Mouse (Mus musculus) limb, embryonic 12.5 days (tissue): ENCODE measurements around the gene Rnf4. TPM values are rescaled to one million over a fixed set of nuclear protein-coding genes. Genes with fewer than 3 reads are reported as not detected.

Experiments
- ATAC-seq: fragments of 200-750 bp; cut with Nextera tagmentation; 2 replicates; pipeline ENCODE4 v1.8.0; 2017; ENCODE audit warnings: low read depth, moderate TSS enrichment; ENCODE audit not compliant: insufficient number of reproducible peaks, insufficient read depth, low FRiP score, low TSS enrichment
- H3K27ac ChIP-seq: fragments of 300-500 bp; sonication (generic); 2 replicates; pipeline ENCODE4 v1.5.1; 2016; ENCODE audit warnings: mild to moderate bottlenecking, moderate library complexity
- H3K27me3 ChIP-seq: fragments of 300-500 bp; sonication (generic); 2 replicates; pipeline ENCODE4 v1.6.1; 2016; ENCODE audit warnings: mild to moderate bottlenecking, moderate library complexity
- H3K36me3 ChIP-seq: fragments of 300-500 bp; sonication (generic); 2 replicates; pipeline ENCODE4 v1.6.1; 2016; ENCODE audit warnings: mild to moderate bottlenecking, moderate library complexity
- H3K4me1 ChIP-seq: fragments of 300-500 bp; sonication (generic); replicated peaks from 2 replicates; pipeline ENCODE4 v1.6.1; 2016
- H3K4me2 ChIP-seq: fragments of 300-500 bp; sonication (generic); 2 replicates; pipeline ENCODE4 v1.6.1; 2016; ENCODE audit warnings: mild to moderate bottlenecking, moderate library complexity
- H3K4me3 ChIP-seq: fragments of 300-500 bp; sonication (generic); replicated peaks from 2 replicates; pipeline ENCODE4 v1.5.1; 2016; ENCODE audit warnings: mild to moderate bottlenecking
- H3K9ac ChIP-seq: fragments of 300-500 bp; sonication (generic); replicated peaks from 2 replicates; pipeline ENCODE4 v1.6.1; 2016; ENCODE audit warnings: mild to moderate bottlenecking, moderate library complexity
- H3K9me3 ChIP-seq: fragments of 300-500 bp; sonication (generic); 2 replicates; pipeline ENCODE4 v1.6.1; 2016; ENCODE audit warnings: mild to moderate bottlenecking, moderate library complexity
- WGBS: fragments of 180-500 bp; shearing (Covaris S2); methylation state at CpG from one replicate; pipeline ENCODE4 v1.1.7; 2016; 5-methylcytosine and 5-hydroxymethylcytosine counted together
- polyA plus RNA-seq: library from polyadenylated mRNA; unstranded; fragments of >200 nt; fragmentation: Nextera tagmentation; extraction: Ambion mirVana; gene quantifications from 2 replicates; pipeline ENCODE4 v1.2.1, GENCODE M21; 2016

Gene Rnf4
- polyA plus RNA-seq, 1 experiment from 2014 or later, result 181 TPM

DNA sequence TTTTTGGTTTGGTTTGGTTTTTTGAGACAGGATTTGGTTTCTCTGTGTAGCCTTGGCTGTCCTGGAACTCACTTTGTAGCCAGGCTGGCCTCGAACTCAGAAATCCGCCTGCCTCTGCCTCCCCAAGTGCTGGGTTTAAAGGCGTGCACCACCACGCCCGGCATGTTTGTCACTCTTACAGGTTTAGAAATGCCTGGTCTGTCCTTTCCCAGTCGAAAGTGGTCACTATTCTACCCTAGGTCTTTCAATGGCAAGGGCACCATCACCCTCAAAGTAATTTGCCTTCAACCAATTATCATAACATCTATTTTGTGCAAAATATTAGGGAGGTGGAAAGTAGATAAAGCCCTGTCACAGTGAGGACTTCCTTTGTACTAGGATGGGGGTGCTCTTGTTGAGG, 4.2 kb downstream of the Rnf4 start:
- H3K9ac ChIP-seq, result no peak overlapping the region
- no peaks in the 10 kb centered on the region for H3K9me3 ChIP-seq
- no peak overlapping the region for H3K27ac ChIP-seq
- H3K4me3 ChIP-seq, result no peak overlapping the region
- no peaks in the 10 kb centered on the region for H3K27me3 ChIP-seq
- H3K36me3 ChIP-seq, result peaks cover 32% of the 10 kb centered on the region
- WGBS, result 98% methylated on average over 6 of the region's 6 CpGs
- ATAC-seq, result no peak
- no peak overlapping the region for H3K4me2 ChIP-seq
- peaks cover 14% of the 10 kb centered on the region for H3K4me1 ChIP-seq

DNA sequence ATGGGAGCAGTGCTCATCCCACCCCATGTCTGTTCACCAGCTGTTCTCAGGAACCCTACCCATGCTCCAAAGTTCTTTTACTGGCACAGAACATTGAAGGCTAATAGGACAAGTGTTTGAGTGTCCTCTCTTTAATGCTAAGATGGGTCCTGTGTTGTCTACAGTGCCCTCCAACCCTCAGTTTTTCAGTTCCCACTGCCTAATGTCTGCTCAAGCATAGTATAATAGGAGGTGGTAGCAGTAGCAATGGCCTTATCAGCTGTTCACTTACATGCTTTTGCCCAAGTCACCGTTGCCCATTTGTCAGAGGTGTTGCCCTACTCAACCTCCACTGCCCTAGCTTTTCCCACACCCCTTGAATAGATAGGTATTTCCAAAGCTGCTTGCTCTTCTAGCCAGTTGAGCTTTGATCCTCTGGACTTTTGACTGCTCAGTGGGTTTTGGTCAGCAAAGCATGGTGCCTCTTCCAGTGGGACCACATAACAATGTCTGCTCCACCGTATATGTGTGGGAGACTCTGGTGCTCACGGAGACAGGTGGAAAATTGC, 16.1 kb downstream of the Rnf4 start:
- H3K4me1 ChIP-seq, result no peaks in the 10 kb centered on the region
- H3K27ac ChIP-seq, result no peak overlapping the region
- H3K9me3 ChIP-seq, result no peaks in the 10 kb centered on the region
- no peak overlapping the region for H3K4me2 ChIP-seq
- H3K4me3 ChIP-seq, result no peak overlapping the region
- H3K27me3 ChIP-seq, result no peaks in the 10 kb centered on the region
- 96% methylated on average over 3 of the region's 3 CpGs for WGBS
- no peak for ATAC-seq
- H3K9ac ChIP-seq, result no peak overlapping the region
- H3K36me3 ChIP-seq, result peaks cover 95% of the 10 kb centered on the region

- Histone ChIP-seq H3K36me3 (peaks cover 83% of the 10 kb centered on the region), H3K27me3 (no peaks in the 10 kb centered on the region), H3K4me3 (no peak overlapping the region), H3K9ac (no peak overlapping the region), H3K4me2 (no peak overlapping the region), H3K27ac (no peak overlapping the region), H3K9me3 (no peaks in the 10 kb centered on the region), H3K4me1 (no peaks in the 10 kb centered on the region)
- ATAC-seq, result no peak
- 92% methylated on average over 3 of the region's 3 CpGs for WGBS
These were observed 24.2 kb downstream of the Rnf4 start for GRCm38 (mm10) chr5:34360261-34360660.

DNA sequence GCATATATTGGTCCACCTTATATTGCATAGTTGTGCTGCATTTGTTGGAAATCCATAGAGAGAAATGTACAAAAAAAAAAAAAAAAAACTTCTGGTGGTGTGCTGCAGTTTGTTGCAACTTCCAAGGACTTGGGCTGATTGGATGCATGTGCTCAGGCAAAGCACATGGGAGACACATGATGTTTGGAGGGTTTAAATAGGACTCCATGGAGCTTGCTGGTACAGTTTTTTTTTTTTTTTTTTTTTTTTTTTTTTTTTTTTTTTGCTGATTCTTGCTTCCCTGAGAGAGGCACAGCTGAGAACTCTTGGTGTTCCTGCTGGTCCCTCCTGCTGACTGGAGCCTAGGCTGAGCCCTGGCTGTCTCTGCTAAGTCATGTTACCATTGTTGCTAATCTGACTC, 27.0 kb downstream of the Rnf4 start:
- peaks cover 64% of the 10 kb centered on the region for H3K36me3 ChIP-seq
- no peak overlapping the region for H3K4me3 ChIP-seq
- H3K9ac ChIP-seq, result no peak overlapping the region
- no peak for ATAC-seq
- no peaks in the 10 kb centered on the region for H3K27me3 ChIP-seq
- no peak overlapping the region for H3K27ac ChIP-seq
- H3K9me3 ChIP-seq, result no peaks in the 10 kb centered on the region
- no peaks in the 10 kb centered on the region for H3K4me1 ChIP-seq
- no peak overlapping the region for H3K4me2 ChIP-seq

GRCm38 (mm10) chr5:34368551-34369290, 32.6 kb downstream of the Rnf4 start:
- peak overlapping the region; percentile 63 for H3K4me2 ChIP-seq
- H3K4me3 ChIP-seq, result peak overlapping the region; percentile 87
- no peaks in the 10 kb centered on the region for H3K27me3 ChIP-seq
- WGBS, result 73% methylated on average over 7 of the region's 7 CpGs
- H3K27ac ChIP-seq, result peak overlapping the region; percentile 87
- no peaks in the 10 kb centered on the region for H3K9me3 ChIP-seq
- H3K4me1 ChIP-seq, result peaks cover 22% of the 10 kb centered on the region
- ATAC-seq, result no peak
- peaks cover 19% of the 10 kb centered on the region; the same call in 1 of the 2 replicates for H3K36me3 ChIP-seq
- peak overlapping the region; percentile 96 for H3K9ac ChIP-seq

DNA sequence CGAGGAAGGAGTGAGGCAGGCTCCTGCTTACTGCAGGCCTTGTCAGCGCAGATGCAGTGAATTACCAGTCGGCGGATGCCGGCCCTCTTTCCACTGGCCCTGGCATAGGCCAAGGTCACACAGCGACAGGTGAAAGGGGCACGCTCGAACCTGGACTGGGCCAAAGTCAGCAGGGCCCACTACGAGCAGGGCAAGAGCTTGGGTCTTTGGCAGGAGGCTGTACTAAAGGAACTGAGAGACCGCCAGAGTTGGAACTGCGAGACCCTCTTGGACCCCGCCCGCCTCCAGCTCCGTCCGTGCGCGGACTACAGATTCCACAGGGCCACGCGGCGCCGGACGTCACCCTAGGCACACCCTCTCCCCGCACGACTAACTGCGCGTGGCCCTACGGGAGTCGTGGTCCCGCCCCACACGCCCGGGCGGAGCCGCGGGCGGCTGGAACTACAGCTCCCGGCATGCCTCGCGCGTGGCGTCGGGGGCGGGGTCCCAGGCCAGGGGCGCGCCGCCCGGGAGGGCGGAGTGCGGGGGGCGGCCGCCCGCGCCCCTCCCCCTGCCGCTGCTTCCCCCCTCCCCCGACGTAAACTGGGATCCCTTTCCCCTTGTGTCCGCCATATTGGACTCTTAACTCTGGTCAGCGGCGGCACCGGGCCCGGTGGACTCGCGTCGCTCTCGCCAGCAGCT, 33.4 kb downstream of the Rnf4 start, which contains the start of gene Fam193a:
Fam193a (plus strand) TSS at position 593 of the 681 bp plus-strand sequence.
- no peaks in the 10 kb centered on the region for H3K9me3 ChIP-seq
- H3K4me2 ChIP-seq, result peak within 1 kb of the TSS; percentile 79
- 2% methylated on average over 58 of the region's 64 CpGs for WGBS
- H3K4me1 ChIP-seq, result peaks cover 22% of the 10 kb centered on the region
- peak within 1 kb of the TSS; percentile 87 for H3K4me3 ChIP-seq
- ATAC-seq, result peak; percentile 100
- H3K27ac ChIP-seq, result peak within 1 kb of the TSS; percentile 87
- H3K27me3 ChIP-seq, result no peaks in the 10 kb centered on the region
- H3K36me3 ChIP-seq, result peaks cover 16% of the 10 kb centered on the region; the same call in 1 of the 2 replicates
- H3K9ac ChIP-seq, result peak within 1 kb of the TSS; percentile 96

DNA sequence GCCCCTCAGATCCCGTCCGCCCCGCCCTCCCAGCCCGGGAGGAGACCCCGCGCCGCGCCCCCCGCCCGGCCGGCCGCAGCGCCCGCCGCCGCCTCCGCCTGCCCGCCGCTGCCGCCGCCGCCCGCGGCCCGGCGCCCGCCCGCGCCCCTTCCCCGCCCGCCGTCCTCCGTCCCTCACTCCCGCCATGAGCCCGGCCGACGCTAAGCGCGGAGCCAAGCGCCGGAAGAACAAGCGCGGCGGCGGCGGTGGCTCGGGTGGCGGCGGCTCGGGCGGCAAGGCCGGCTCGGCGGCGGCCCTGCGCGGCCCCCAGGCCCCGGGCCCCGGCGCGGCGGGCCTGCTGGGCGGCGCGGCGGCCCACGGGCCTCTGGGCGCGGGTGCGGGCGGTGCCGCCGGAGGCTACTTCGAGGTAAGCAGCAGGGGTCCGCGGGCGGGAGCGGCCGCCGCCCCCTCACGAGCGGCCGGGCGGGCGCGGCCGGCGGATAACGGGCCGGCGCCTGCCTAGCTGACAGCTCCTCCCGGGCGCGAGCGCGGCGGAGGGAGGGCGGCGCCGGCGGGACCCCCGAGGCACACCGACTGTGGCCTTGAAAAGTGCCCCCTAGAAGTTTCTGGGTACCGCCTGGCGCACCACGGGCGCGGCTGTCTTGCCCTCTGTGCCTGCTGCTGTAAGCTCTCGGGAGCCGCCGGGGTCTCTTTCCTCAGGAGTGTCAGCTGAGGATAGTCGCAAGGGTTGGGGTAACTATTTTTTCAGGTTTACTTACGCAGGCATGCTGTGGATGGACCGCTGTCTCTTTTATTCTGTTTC, 34.1 kb downstream of the Rnf4 start:
- no peak for ATAC-seq
- H3K9ac ChIP-seq, result peak overlapping the region; percentile 96
- H3K27me3 ChIP-seq, result no peaks in the 10 kb centered on the region
- peak overlapping the region; percentile 87 for H3K4me3 ChIP-seq
- H3K4me2 ChIP-seq, result peak overlapping the region; percentile 79
- peaks cover 11% of the 10 kb centered on the region; the same call in 1 of the 2 replicates for H3K36me3 ChIP-seq
- peak overlapping the region; percentile 72 for H3K27ac ChIP-seq
- H3K9me3 ChIP-seq, result no peaks in the 10 kb centered on the region
- H3K4me1 ChIP-seq, result peaks cover 22% of the 10 kb centered on the region
- WGBS, result under 1% methylated on average over 51 of the region's 114 CpGs

DNA sequence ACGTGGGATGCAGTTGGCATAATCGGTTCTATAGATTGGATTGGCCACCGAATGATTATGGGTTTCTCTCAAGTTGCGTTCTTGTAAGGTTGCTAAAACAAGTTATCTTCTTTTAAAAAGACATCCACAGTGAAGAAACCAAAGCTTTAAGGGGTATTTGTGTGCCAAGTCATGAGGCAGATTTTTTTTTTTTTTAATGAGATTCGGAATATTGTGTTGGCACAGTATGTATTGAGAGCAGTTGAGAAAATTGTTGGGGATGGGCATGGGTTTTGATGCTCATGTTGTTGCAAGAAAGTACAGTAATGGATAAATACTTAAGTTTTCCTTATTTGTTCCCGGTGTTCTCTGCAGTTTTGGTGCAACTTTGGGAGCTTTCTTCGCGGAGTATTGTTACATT, 34.8 kb downstream of the Rnf4 start:
- WGBS, result 37% methylated on average over 8 of the region's 8 CpGs
- peaks cover 8% of the 10 kb centered on the region; the same call in 1 of the 2 replicates for H3K36me3 ChIP-seq
- H3K9me3 ChIP-seq, result no peaks in the 10 kb centered on the region
- peak overlapping the region; percentile 79 for H3K4me2 ChIP-seq
- H3K4me1 ChIP-seq, result peaks cover 22% of the 10 kb centered on the region
- H3K27ac ChIP-seq, result no peak overlapping the region
- no peak for ATAC-seq
- H3K9ac ChIP-seq, result peak overlapping the region; percentile 96
- H3K4me3 ChIP-seq, result peak overlapping the region; percentile 87
- H3K27me3 ChIP-seq, result no peaks in the 10 kb centered on the region

GRCm38 (mm10) chr5:34372141-34372540, 36.1 kb downstream of the Rnf4 start:
- Histone ChIP-seq H3K4me3 (no peak overlapping the region), H3K27ac (no peak overlapping the region), H3K27me3 (no peaks in the 10 kb centered on the region), H3K4me2 (no peak overlapping the region), H3K4me1 (peaks cover 22% of the 10 kb centered on the region), H3K9ac (no peak overlapping the region), H3K36me3 (peaks cover 5% of the 10 kb centered on the region; the same call in 1 of the 2 replicates), H3K9me3 (no peaks in the 10 kb centered on the region)
- no peak for ATAC-seq

DNA sequence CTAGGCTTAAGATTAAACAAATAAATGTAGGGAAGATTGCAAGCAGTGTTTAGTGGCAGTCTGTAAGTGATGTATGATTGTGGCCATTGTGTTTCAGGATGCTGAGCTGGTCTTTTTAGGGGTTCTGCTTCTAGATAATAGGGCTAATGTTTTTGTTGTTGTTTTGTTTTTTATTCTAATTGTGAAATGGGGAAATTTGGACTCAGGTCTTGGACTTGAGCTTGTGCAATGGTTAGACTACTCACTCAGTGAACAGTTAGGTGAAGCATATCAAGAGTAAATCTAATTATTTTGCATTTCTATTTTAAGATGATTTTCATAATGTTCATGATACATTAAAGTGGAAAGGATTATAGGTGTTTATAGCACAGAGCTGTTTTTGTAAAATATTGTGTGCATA, 36.5 kb downstream of the Rnf4 start:
- Histone ChIP-seq H3K9me3 (no peaks in the 10 kb centered on the region), H3K9ac (no peak overlapping the region), H3K27me3 (no peaks in the 10 kb centered on the region), H3K4me2 (no peak overlapping the region), H3K4me1 (peaks cover 22% of the 10 kb centered on the region), H3K36me3 (peaks cover 5% of the 10 kb centered on the region; the same call in 1 of the 2 replicates), H3K4me3 (no peak overlapping the region), H3K27ac (no peak overlapping the region)
- no peak for ATAC-seq

DNA sequence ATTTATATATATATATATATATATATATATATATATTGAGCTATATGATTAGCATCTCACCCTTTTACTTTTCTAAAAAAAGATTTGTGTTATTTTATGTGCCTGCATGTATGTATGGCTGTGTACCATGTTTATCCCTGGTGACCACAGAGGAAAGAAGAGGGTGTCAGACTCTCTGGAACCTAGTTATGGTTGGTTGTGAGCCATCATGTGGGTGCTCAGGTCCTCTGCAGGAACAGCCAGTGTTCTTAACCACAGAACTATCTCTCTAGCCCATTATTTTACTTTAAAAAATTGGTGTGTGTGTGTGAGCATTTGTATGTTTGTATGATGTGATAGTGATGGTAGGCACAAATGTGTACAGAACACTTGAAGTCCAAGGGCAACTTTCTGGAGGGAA, 42.7 kb downstream of the Rnf4 start:
- no peaks in the 10 kb centered on the region for H3K27me3 ChIP-seq

More for the DNA sequence above, 42.7 kb downstream of the Rnf4 start:
- no peaks in the 10 kb centered on the region for H3K9me3 ChIP-seq
- no peak overlapping the region for H3K4me3 ChIP-seq
- no peak overlapping the region for H3K9ac ChIP-seq
- H3K36me3 ChIP-seq, result no peaks in the 10 kb centered on the region
- no peaks in the 10 kb centered on the region for H3K4me1 ChIP-seq
- H3K27ac ChIP-seq, result no peak overlapping the region
- H3K4me2 ChIP-seq, result no peak overlapping the region
- no peak for ATAC-seq
